Mouse (Mus musculus) layer of hippocampus, adult 8-10 months (tissue): ENCODE measurements around the gene Smarcd1. TPM values are rescaled to one million over a fixed set of nuclear protein-coding genes. Genes with fewer than 3 reads are reported as not detected.
A peak's percentile ranks its signal among the peaks of the same experiment; 100 is the strongest.
"Not testable (repeated sequence)": the region's sequence is repeated elsewhere in the genome, so short reads cannot be mapped to it uniquely, and the experiment has no call there.

ENCODE experiments used
- DNase-seq, 2 experiments: peaks; one replicate each; pipeline ENCODE4 v3.0.0; 2022; ENCODE audit warnings: low spot score in 2 of 2
- total RNA-seq, 4 experiments: library from RNA; stranded (reverse); gene quantifications; 2 replicates each; pipeline ENCODE4 v1.2.4; 2022

The Smarcd1 gene
- total RNA-seq, 4 experiments from 2014 or later: 106 to 125 (median 113) TPM

DNA sequence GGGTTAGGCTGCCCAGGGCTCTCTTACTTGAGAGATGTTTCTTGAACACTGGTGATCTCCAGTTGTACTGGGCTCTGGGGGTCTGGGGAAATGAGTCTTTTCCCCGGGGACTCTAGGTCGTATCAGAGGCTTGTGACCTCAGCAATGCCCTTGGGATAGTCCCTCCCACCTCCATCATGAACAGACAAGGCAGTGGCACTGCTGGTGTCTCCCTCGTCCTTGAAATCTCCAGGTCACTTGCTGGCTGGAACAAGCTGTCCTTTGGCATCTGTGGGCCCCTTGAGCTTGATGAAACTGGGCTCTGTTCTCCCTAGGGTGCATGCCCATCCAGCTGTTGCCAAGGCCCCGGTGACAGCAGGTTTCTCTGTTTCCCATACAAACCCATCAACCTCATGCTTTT lies 12.3 kb downstream of the Smarcd1 start:
- DNase-seq: no peak

DNA sequence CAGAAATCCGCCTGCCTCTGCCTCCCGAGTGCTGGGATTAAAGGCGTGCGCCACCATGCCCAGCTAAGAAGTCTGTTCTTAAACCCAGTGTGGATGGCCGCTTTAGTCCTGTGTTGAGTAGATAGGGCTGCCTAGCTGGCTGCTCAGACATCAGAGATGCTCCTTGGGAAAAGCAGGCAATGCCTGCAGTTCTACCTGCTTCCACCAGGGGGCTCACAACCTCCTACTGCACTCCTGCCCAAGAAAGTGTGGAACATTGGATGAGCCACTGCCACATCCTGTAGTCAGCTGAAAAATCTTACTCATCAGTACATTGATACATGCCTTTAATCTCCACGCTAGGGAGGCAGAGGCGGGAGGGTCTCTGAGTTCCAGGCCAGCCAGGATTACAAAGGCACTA lies 12.9 kb downstream of the Smarcd1 start:
- DNase-seq: peak; percentile 82 to 88

DNA sequence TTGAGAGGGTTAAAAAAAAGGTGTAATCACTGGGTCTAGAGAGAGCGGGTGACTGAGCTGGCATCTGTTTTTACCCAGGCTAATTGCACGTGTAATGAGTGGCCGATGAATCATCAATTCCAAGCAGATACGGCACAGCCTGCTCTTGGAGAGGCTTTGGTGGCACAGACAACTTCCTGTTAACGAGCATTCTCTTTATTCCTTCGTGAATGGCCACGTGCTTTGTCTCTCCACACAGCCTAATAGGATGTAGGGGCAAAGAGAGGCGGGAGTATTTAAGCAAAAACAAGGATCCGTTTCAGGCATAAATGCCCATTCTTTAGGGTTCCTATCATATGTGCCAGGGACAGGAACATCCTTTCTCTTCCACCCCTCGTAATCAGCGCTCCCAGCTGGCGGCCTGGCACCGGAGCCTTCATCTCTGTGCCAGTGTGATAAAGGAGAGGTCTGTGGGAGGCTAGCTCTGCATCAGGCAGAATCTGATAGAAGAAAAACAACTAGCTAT lies 13.5 kb downstream of the Smarcd1 start:
- peak; percentile 87 to 89 for DNase-seq

DNA sequence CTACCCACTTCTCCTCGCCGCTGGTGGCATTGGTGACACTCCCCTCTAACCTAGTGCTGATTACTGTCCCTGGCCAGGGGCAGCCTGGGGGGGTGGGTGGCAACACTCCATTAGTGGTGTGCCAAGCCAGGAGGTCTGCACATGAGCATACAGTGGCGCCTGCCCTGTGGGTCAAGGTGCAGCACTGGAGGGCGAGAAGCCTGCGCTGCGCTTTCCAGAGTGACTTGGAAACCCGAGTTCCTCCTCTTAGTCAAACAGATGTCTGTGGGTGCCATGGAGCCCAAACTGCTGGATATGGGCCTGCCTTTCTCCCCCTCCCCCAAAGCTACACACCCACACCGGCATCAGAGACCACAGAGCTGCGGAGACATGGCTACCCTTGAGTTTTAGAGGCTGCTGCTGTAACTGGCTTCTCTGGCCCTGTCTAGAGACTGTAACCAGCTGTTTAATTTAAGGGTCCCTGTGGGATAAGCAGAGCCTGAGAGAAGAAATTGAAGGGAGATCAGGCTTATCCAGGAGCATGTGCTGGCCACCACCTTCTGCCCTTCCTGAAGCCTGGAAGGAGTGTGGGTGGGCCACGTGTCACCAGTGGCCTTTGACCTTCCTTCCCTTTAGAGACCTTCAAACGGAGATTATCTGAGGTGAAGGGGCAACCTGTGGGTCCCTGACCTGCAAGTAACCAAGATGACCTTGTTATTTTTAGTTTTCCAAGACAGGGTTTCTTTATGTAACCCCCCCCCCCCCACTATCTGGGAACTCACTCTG lies 14.2 kb downstream of the Smarcd1 start:
- DNase-seq: peak in 1 of 2 experiments; percentile 41

DNA sequence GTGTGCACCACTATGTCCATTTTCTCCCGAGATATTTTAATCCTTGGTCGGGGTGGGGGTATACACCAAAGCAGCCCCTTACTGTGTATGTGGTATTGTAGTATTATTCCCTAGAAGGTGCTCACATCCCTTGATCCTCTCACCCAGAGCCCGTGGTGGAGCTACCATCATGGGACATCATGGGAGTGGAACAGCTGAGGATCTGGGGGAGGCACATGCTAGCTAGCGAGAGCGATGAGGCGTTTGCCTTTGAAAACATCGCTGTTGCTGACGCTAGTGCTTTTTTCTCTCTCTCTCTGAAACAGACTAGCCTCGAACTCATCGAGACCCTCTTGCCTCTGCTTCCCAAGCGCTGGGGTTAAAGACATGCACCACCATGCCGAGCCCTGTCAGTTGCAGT lies 14.9 kb downstream of the Smarcd1 start:
- peak in 1 of 2 experiments; percentile 51 for DNase-seq

DNA sequence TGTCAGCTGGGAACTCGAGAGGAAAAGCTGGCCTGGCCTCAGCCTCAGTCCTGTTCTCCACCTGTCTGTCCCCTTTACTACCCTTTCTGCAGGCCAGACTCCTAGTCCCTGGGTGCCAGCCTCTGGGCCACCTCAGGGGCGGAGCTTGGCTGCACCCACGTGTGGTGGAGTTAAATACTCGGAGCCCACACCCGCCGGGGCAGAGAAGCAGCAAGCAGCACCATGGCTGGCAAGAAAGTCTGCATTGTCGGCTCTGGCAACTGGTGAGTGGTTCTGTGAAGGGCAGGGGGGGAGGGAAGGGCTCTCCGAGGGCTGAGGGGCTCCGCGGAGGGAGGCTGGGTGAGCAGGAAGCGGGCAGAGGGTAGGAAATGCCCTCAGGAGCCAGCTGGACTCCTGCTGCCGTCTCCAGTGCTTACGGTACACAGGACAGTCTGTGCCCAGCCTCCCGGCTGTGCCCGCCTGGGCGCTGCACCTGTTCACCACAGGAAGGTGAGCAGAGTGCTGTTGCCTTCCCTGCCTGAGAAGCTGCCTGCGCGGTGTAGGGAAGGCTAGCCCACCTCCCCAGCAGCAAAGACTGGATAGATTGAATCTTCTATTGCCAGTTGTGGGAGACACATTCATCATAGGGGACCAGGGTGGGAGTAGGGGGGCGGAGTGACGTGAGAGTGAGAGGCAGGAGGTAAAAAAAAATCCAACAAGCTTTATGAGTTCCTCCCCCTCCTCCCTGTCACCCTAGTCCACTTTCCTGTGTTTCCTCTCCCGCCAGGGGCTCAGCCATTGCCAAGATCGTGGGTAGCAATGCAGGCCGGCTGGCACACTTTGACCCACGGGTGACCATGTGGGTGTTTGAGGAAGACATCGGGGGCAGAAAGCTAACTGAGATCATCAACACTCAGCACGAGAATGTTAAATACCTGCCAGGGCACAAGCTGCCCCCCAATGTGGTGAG lies 15.7 kb downstream of the Smarcd1 start, which contains the start of gene Gpd1:
TSS of gene Gpd1 (plus strand) at position 130 of the 949 bp plus-strand sequence.
- peak; percentile 73 to 77 for DNase-seq

DNA sequence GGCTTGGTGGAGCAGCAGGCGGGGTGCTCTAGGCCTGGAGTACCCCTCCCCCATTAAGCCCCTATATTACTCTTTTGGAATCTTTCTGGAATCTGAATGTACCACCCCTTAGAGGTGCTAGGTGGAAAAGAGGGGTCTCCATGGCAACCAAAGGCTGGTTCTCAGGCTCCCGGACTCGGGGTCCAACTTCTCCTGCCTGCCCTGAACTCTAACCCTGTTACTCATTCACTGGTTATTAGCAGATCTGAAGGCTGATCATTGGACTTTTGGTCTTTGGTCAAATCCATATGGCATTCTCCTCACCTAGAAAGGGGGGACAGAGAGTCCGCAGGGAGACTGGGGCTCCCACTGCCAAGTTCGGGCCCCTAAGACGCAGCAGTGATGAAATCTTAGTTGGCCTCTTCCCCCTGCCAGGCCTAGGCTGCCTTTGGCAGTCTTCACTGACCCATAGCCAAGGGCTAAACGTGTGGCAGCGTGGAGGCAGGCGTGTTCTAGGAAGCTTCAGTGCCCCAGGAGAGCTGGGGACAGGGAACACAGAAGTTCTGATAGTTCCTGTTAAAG lies 16.6 kb downstream of the Smarcd1 start:
- no peak for DNase-seq

DNA sequence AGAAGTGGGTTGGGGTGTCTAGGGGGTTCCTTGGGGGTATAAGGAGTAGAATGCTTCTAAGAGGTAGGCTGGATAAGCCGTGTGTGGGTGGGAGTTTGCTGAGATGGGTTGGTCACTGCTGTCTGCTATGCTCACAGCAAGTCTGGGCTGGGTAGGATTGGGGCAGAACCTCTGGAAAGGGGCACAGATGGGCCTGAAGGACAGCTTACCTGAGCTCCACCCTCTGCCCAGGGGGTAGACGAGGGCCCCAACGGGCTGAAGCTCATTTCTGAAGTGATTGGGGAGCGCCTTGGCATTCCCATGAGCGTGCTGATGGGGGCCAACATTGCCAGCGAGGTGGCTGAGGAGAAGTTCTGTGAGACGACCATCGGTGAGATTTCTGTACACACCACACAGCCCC lies 17.9 kb downstream of the Smarcd1 start:
- DNase-seq: no peak

DNA sequence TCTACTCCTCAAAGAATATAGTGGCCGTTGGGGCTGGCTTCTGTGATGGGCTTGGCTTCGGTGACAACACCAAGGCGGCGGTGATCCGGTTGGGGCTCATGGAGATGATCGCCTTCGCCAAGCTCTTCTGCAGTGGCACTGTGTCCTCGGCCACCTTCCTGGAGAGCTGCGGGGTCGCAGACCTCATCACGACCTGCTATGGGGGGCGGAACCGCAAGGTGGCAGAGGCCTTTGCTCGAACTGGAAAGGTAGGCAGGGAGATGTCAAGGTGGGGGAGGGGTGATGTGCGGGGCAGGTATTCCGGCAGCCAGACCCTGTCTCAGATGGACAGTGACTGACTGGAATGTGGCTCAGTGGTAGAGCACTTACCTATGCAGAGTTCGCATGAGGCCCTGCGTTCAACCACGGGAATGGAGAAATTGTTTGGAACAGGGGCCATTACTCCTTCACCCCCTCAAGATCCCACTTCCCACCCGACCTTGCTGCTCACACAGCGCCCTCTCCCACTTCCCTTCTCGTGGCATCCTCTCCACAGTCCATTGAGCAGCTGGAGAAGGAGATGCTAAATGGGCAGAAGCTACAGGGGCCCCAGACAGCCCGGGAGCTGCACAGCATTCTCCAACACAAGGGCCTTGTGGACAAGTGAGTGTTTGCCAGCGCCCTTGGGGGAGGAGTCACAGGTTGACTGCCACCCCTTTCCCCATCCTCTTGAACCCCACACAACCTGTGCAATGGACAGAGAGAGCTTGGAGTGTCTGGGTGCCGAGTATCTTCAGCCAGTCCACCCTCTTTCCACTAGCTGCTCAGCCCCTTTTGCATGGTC lies 20.2 kb downstream of the Smarcd1 start:
- no peak for DNase-seq

DNA sequence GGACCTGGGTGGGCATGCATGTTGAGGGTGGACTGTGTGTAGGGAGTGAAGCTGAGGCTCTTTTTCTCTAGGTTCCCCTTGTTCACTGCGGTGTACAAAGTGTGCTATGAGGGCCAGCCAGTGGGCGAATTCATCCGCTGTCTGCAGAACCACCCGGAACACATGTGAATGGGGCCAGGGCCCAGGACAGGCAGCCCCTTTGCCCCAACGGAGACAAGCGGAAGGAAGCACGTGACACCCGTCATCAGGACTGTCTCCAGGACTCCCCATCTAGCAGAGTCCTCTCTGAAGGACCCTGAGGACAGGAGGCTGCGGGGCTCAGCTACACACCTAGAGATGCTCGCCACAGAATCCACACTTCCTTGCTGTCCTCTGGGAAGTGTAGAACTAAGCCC lies 21.2 kb downstream of the Smarcd1 start:
- no peak for DNase-seq

DNA sequence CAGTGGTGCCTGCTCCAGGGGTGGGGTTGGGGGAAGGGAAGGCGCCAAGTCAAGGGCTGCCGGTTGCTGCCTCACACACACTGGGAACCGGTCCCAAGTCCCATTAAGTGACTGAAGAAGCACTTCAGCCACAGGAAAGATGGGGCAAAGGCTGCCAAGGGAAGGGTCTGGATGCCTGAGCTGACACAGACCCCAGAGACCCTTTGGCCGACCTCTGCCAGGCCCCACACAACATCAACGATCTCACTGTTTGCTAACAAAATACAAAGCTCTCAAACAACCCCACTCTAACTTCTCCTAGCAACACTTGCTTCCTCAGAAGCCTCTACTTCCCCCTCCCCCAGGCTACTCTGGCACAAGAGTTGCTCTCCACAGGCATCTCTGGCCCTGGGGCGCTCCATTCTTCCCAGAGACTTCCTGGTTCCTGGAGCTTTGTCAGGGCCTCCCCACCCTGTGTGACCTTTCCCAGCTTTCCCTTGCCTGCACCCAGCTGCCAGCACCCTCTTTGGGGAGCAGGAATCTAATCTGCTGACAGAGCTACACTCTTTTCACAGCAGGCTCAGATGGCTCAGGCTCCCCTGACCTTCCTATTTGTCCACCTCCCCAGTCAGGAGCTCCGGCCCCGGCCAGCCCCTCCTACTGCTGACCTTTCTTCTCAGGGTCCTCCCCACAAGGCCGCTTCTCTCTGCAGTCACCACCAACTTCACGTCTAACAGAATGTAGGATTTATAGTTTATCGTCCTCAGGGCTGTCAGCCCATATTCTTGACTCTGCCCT lies 21.8 kb downstream of the Smarcd1 start:
- peak; percentile 64 to 70 for DNase-seq

DNA sequence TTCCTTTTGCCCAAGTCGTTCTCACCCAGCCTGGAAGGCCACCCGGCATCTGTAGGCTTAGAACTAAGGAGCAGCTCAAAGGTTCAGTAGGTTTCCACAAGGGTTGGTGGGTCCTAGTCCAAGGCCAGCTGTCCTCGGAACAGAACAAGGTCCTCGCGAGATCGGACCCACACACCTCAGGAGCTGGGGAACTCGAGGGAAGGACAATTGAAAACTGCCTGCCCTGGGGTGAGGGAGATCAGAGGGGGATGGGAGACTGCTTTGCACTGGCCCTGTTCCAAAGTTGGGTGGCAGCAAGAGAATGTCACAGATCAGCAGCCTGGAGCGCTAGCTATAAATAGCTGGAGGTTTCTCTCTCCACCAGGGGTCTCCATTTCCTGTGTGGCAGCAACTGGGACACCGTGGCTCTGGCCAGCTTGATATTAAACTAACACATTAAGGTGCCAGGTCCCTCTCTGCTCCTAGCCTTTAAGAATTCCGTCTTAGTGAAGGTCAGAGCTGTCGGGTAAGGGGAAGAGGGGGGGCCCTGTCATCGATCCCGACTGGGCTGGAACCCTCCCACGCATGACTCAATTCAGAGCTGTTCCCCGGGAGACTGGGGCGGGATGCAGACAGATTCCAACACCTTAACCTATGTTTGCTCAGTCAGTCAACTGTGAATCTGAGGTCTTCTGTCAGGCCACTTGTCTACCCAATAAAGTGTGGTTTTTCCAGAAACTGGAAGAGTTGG lies 22.5 kb downstream of the Smarcd1 start:
- DNase-seq: peak; percentile 69 to 75

DNA sequence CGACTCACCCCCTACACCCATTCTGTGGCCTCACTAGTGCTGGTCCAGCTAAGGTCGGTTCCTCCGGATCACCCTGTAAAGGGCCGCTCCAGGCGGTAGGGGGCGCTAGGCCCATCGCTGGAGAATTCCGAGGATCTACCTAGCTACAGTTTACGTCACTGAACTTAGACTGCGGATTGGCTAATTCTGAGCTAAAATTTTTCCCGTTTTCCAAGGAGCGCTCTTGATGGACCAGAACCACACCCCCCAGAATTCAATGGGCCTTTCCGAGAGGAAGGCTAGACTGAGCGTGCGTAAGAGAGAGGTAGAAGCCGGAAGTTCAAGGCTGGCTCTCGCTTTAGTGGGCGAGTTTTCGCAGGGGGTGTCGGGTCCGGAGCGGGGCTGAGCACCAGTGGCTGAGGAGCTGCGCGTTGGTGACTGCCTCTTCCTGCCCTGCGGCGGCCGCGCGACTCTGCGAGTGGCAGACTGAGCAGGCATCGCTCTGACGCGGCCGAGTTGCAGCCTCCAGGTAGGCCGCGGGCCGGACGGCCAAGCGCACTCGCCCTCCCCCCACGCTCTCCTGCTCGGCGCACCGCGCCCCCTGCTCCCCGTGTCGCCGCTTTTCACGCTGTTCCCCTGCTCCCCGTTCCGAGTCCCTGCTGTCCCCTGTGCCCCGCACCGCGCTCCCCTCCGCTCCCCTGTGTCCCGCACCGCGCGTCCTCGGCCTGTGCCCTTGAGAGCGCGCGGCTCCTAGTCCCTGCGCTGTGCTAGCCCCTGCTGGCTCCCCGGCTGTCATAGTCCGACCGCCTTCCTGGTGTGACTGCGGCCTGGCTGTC lies 23.6 kb downstream of the Smarcd1 start, which contains the start of gene Cox14:
TSS of gene Cox14 (plus strand) at position 278 of the 815 bp plus-strand sequence.
- peak; percentile 97 to 98 for DNase-seq

DNA sequence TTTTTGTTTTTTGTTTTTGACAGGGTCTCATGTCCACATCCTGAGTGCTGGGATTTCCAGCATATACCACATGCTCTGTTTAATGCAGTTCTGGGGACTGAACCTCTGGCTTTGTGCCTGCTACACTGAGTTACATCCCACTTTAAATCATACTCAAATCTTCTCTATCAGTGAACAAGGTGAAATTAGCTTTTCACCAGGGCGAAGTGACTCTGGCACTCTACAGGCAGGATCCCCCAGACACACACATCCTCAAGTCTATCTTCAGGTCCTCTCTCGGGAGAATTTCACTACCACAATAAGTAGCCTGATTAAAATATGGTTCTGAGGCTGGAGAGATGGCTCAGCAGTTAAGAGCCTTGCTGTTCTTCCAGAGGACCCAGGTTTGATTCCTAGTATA lies 24.6 kb downstream of the Smarcd1 start:
- DNase-seq: no peak

DNA sequence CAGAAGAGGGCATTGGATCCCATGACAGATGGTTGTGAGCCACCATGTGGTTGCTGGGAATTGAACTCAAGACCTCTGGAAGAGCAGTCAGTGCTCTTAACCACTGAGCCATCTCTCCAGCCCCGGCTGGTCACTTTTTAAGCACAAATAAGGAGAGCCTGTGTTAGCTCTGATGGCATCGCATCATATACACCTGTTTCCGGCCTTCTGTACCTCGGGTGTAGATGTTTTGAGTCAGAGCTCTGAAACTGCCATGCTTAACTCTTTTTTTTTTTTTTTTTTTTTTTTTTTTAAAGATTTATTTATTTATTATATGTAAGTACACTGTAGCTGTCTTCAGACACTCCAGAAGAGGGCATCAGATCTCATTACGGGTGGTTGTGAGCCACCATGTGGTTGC lies 25.1 kb downstream of the Smarcd1 start:
- DNase-seq: not testable (repeated sequence)

DNA sequence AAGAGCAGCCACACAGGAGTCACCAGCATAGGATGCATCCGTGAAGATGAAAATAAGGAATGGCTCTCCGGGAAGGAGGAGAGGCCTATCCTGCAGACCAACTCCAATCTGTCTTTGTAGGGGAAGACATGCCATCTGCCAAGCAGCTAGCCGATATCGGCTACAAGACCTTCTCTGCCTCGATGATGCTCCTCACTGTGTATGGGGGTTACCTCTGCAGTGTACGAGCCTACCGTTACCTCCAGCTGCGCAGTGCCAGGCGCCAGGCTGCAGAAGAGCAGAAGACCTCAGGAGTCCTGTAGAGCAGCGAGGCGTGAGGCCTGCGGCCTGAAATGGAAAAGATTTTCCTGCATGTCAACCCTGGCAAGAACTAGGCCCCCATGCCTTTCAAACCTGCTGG lies 25.6 kb downstream of the Smarcd1 start:
- no peak for DNase-seq

DNA sequence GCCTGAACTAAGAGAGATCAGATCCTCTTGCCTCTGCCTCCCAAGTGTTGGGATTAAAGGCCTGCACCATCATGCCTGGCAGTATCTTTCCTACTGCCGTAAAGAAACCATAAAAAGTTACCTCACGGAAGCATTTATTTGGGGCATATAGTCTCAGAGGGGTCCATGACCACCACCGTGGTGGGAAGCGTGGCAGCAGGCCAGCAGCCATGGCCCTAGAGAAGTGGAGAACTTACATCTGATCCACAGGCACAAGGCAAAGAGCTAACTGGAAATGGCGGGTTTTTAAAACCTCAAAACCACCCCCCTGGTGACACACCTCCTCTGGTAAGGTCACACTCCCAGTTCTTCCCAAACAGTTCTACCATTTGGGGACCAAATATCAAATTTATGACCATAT lies 26.3 kb downstream of the Smarcd1 start:
- DNase-seq: no peak

DNA sequence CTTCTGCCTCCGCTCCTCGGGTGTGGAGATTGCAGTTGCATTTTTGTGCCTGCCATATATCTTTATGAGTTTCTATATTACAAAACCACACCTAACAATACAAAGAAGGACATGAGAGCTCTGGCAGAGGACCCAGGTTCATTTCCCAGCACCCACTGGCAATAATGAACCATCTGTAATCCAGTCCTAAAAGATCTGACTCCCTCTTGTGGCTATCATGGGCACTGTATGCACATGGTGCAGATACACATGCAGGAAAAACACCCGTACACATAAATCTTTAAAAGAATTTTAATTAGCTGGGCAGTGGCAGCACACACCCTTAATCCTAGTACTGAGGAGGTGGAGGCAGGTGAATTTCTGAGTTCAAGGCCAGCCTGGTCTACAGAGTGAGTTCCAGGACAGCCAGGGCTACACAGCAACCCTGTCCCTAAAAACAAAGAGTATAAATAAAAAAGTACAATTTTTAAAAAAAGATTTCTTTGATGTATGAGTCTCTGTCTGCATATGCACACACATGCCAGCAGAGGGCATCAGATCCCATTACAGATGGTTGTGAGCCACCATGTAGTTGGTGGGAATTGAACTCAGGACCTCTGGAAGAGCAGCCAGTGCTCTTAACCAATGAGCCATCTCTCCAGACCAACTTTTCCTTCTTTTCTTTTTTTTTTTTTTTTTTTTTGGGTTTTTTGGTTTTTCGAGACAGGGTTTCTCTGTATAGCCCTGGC lies 27.3 kb downstream of the Smarcd1 start:
- no peak for DNase-seq
